Mouse (Mus musculus) heart, embryonic 13.5 days (tissue): ENCODE measurements around the gene Srp54c. TPM values are rescaled to one million over a fixed set of nuclear protein-coding genes. Genes with fewer than 3 reads are reported as not detected.

Experiments used
- ATAC-seq: fragments of 200-750 bp; cut with Nextera tagmentation; 2 replicates; pipeline ENCODE4 v1.8.0; 2017; ENCODE audit warnings: moderate TSS enrichment; ENCODE audit not compliant: insufficient number of reproducible peaks, low FRiP score, low TSS enrichment; ENCODE audit errors: extremely low read depth
- H3K27ac ChIP-seq: fragments of 300-500 bp; sonication (generic); replicated peaks from 2 replicates; pipeline ENCODE4 v1.5.1; 2015; ENCODE audit warnings: moderate library complexity, mild to moderate bottlenecking, inconsistent platforms
- H3K27me3 ChIP-seq: fragments of 300-500 bp; sonication (generic); replicated peaks from 2 replicates; pipeline ENCODE4 v1.6.1; 2015; ENCODE audit warnings: mild to moderate bottlenecking, inconsistent platforms
- H3K36me3 ChIP-seq: fragments of 300-500 bp; sonication (generic); 2 replicates; pipeline ENCODE4 v1.6.1; 2015; ENCODE audit warnings: mild to moderate bottlenecking, inconsistent platforms
- H3K4me1 ChIP-seq: fragments of 300-500 bp; sonication (generic); 2 replicates; pipeline ENCODE4 v1.6.1; 2015; ENCODE audit warnings: inconsistent platforms
- H3K4me2 ChIP-seq: fragments of 300-500 bp; sonication (generic); 2 replicates; pipeline ENCODE4 v1.6.1; 2015; ENCODE audit warnings: inconsistent platforms, mild to moderate bottlenecking, moderate library complexity
- H3K4me3 ChIP-seq: fragments of 300-500 bp; sonication (generic); 2 replicates; pipeline ENCODE4 v1.5.1; 2015; ENCODE audit warnings: moderate library complexity, mild to moderate bottlenecking, inconsistent platforms
- H3K9ac ChIP-seq: fragments of 300-500 bp; sonication (generic); 2 replicates; pipeline ENCODE4 v1.6.1; 2015; ENCODE audit warnings: inconsistent platforms, mild to moderate bottlenecking, moderate library complexity
- H3K9me3 ChIP-seq: fragments of 300-500 bp; sonication (generic); 2 replicates; pipeline ENCODE4 v1.6.1; 2016; ENCODE audit warnings: inconsistent platforms
- whole genome bisulfite sequencing: fragments of 180-500 bp; shearing (Covaris S2); methylation state at CpG from one replicate; pipeline ENCODE4 v1.1.7; 2015; ENCODE audit warnings: mixed read lengths; 5-methylcytosine and 5-hydroxymethylcytosine counted together
- polyA plus RNA-seq: library from polyadenylated mRNA; unstranded; fragments of >200 nt; fragmentation: Nextera tagmentation; extraction: Ambion mirVana; gene quantifications from 2 replicates; pipeline ENCODE4 v1.2.1, GENCODE M21; 2015

Gene Srp54c
- polyA plus RNA-seq, 1 experiment from 2014 or later, result 45.8 TPM

GRCm38 (mm10) chr12:55298112-55298511, 68.1 kb downstream of the Srp54c start:
- peaks cover 55% of the 10 kb centered on the region for H3K36me3 ChIP-seq
- H3K4me3 ChIP-seq, result no peak overlapping the region
- H3K9ac ChIP-seq, result no peak overlapping the region
- peaks cover 16% of the 10 kb centered on the region for H3K4me1 ChIP-seq
- H3K9me3 ChIP-seq, result no peaks in the 10 kb centered on the region
- no peak overlapping the region for H3K4me2 ChIP-seq
- no peaks in the 10 kb centered on the region for H3K27me3 ChIP-seq
- no peak for ATAC-seq
- no peak overlapping the region for H3K27ac ChIP-seq
- 92% methylated on average over 9 of the region's 9 CpGs for WGBS

- no peaks in the 10 kb centered on the region for H3K27me3 ChIP-seq
- peaks cover 46% of the 10 kb centered on the region for H3K36me3 ChIP-seq
- H3K27ac ChIP-seq, result no peak within 1 kb of the TSS
- H3K9me3 ChIP-seq, result no peaks in the 10 kb centered on the region
- peaks cover 23% of the 10 kb centered on the region for H3K4me1 ChIP-seq
- no peak within 1 kb of the TSS for H3K4me3 ChIP-seq
- ATAC-seq, result no peak
- H3K4me2 ChIP-seq, result no peak within 1 kb of the TSS
- no peak within 1 kb of the TSS for H3K9ac ChIP-seq
- 85% methylated on average over 5 of the region's 5 CpGs for WGBS
Observed at GRCm38 (mm10) chr12:55299336-55299735, 69.4 kb downstream of the Srp54c start, which contains the start of gene 1110008L16Rik. 1110008L16Rik (plus strand) TSS chr12:55299577.

- ATAC-seq, result no peak
- Histone ChIP-seq H3K9ac (no peak overlapping the region), H3K4me2 (peak overlapping the region; percentile 74), H3K9me3 (no peaks in the 10 kb centered on the region), H3K36me3 (peaks cover 33% of the 10 kb centered on the region), H3K27me3 (no peaks in the 10 kb centered on the region), H3K4me1 (peaks cover 23% of the 10 kb centered on the region), H3K27ac (no peak overlapping the region), H3K4me3 (peak overlapping the region; percentile 64; the same call in 1 of the 2 replicates)
- 84% methylated on average over 3 of the region's 3 CpGs for whole genome bisulfite sequencing
Observed at GRCm38 (mm10) chr12:55300820-55301351, 70.9 kb downstream of the Srp54c start.

GRCm38 (mm10) chr12:55301472-55302300, 71.7 kb downstream of the Srp54c start:
- 47% methylated on average over 11 of the region's 11 CpGs for WGBS
- H3K4me1 ChIP-seq, result peaks cover 23% of the 10 kb centered on the region
- H3K27ac ChIP-seq, result peak overlapping the region; percentile 93
- H3K36me3 ChIP-seq, result peaks cover 32% of the 10 kb centered on the region
- peak overlapping the region; percentile 64 for H3K4me3 ChIP-seq
- H3K27me3 ChIP-seq, result no peaks in the 10 kb centered on the region
- peaks cover 3% of the 10 kb centered on the region; the same call in 1 of the 2 replicates for H3K9me3 ChIP-seq
- H3K9ac ChIP-seq, result peak overlapping the region; percentile 84
- H3K4me2 ChIP-seq, result peak overlapping the region; percentile 74
- no peak for ATAC-seq

- no peaks in the 10 kb centered on the region for H3K27me3 ChIP-seq
- under 1% methylated on average over 55 of the region's 55 CpGs for WGBS
- peaks cover 23% of the 10 kb centered on the region for H3K4me1 ChIP-seq
- H3K27ac ChIP-seq, result peak within 1 kb of the TSS; percentile 93
- H3K4me3 ChIP-seq, result peak within 1 kb of the TSS; percentile 64
- H3K9me3 ChIP-seq, result peaks cover 3% of the 10 kb centered on the region; the same call in 1 of the 2 replicates
- H3K9ac ChIP-seq, result peak within 1 kb of the TSS; percentile 84
- H3K36me3 ChIP-seq, result peaks cover 32% of the 10 kb centered on the region
- H3K4me2 ChIP-seq, result peak within 1 kb of the TSS; percentile 74
- peak; percentile 82 for ATAC-seq
Observed at GRCm38 (mm10) chr12:55302485-55303441, 72.8 kb downstream of the Srp54c start, which contains the start of gene Ppp2r3c. Ppp2r3c (minus strand) TSS chr12:55302998.

GRCm38 (mm10) chr12:55306371-55306770, 76.4 kb downstream of the Srp54c start:
- no peak for ATAC-seq
- peaks cover 3% of the 10 kb centered on the region; the same call in 1 of the 2 replicates for H3K9me3 ChIP-seq
- no peak overlapping the region for H3K9ac ChIP-seq
- H3K4me3 ChIP-seq, result no peak overlapping the region
- H3K27me3 ChIP-seq, result no peaks in the 10 kb centered on the region
- peaks cover 14% of the 10 kb centered on the region for H3K4me1 ChIP-seq
- H3K27ac ChIP-seq, result no peak overlapping the region
- 93% methylated on average over 4 of the region's 4 CpGs for WGBS
- peaks cover 24% of the 10 kb centered on the region for H3K36me3 ChIP-seq
- H3K4me2 ChIP-seq, result no peak overlapping the region

GRCm38 (mm10) chr12:55307566-55307965, 77.6 kb downstream of the Srp54c start:
- H3K27me3 ChIP-seq, result no peaks in the 10 kb centered on the region
- ATAC-seq, result no peak
- no peak overlapping the region for H3K4me2 ChIP-seq
- peaks cover 27% of the 10 kb centered on the region for H3K36me3 ChIP-seq
- no peak overlapping the region for H3K9ac ChIP-seq
- no peak overlapping the region for H3K4me3 ChIP-seq
- peaks cover 3% of the 10 kb centered on the region; the same call in 1 of the 2 replicates for H3K9me3 ChIP-seq
- H3K27ac ChIP-seq, result no peak overlapping the region
- 81% methylated on average over 6 of the region's 6 CpGs for WGBS
- H3K4me1 ChIP-seq, result peaks cover 7% of the 10 kb centered on the region

GRCm38 (mm10) chr12:55308731-55309130, 78.8 kb downstream of the Srp54c start:
- Histone ChIP-seq H3K4me1 (peaks cover 4% of the 10 kb centered on the region), H3K36me3 (peaks cover 27% of the 10 kb centered on the region), H3K27ac (no peak overlapping the region), H3K9me3 (peaks cover 3% of the 10 kb centered on the region; the same call in 1 of the 2 replicates), H3K27me3 (no peaks in the 10 kb centered on the region), H3K4me2 (no peak overlapping the region), H3K4me3 (no peak overlapping the region), H3K9ac (no peak overlapping the region)
- 91% methylated on average over 9 of the region's 9 CpGs for WGBS
- ATAC-seq, result no peak

- Histone ChIP-seq H3K4me1 (no peaks in the 10 kb centered on the region; the same call in 1 of the 2 replicates), H3K4me3 (no peak overlapping the region), H3K27ac (no peak overlapping the region), H3K9ac (no peak overlapping the region), H3K4me2 (no peak overlapping the region), H3K27me3 (no peaks in the 10 kb centered on the region), H3K9me3 (peaks cover 3% of the 10 kb centered on the region; the same call in 1 of the 2 replicates), H3K36me3 (peaks cover 27% of the 10 kb centered on the region)
- ATAC-seq, result no peak
- WGBS, result 68% methylated on average over 8 of the region's 8 CpGs
Observed at GRCm38 (mm10) chr12:55309501-55309900, 79.5 kb downstream of the Srp54c start.

- H3K4me3 ChIP-seq, result no peak overlapping the region
- no peaks in the 10 kb centered on the region for H3K4me1 ChIP-seq
- H3K27me3 ChIP-seq, result no peaks in the 10 kb centered on the region
- H3K36me3 ChIP-seq, result peaks cover 20% of the 10 kb centered on the region
- no peak overlapping the region for H3K4me2 ChIP-seq
- ATAC-seq, result no peak
- no peak overlapping the region for H3K27ac ChIP-seq
- WGBS, result 82% methylated on average over 7 of the region's 7 CpGs
- no peaks in the 10 kb centered on the region for H3K9me3 ChIP-seq
- no peak overlapping the region for H3K9ac ChIP-seq
Observed at GRCm38 (mm10) chr12:55311841-55312240, 81.9 kb downstream of the Srp54c start.
